Mouse (Mus musculus): ENCODE measurements around the gene Supt5. TPM values are rescaled to one million over a fixed set of nuclear protein-coding genes. Genes with fewer than 3 reads are reported as not detected.
A peak's percentile ranks its signal among the peaks of the same experiment; 100 is the strongest.

The Supt5 gene
- polyA plus RNA-seq, 1 experiment = 8.3 TPM

- Histone ChIP-seq H3K9me3 (ENCODE audit: control insufficient read depth, low read length) (no peaks in the 10 kb centered on the region), H3K4me3 (replicated peaks) (peak overlapping the region; percentile 65), H3K4me1 (ENCODE audit: control insufficient read depth) (peaks cover 96% of the 10 kb centered on the region), H3K36me3 (ENCODE audit: control insufficient read depth) (peaks cover 9% of the 10 kb centered on the region), H3K27me3 (ENCODE audit: control insufficient read depth) (peaks cover 15% of the 10 kb centered on the region)
- TF ChIP-seq TAL1 (IDR thresholded peaks at IDR 0.05; ENCODE audit: low read length) (no peak), GATA1 (IDR thresholded peaks at IDR 0.05; ENCODE audit: low read length) (no peak)
Measured at GRCm38 (mm10) chr7:28376011-28376771, 37.6 kb upstream of the Supt5 start.

DNA sequence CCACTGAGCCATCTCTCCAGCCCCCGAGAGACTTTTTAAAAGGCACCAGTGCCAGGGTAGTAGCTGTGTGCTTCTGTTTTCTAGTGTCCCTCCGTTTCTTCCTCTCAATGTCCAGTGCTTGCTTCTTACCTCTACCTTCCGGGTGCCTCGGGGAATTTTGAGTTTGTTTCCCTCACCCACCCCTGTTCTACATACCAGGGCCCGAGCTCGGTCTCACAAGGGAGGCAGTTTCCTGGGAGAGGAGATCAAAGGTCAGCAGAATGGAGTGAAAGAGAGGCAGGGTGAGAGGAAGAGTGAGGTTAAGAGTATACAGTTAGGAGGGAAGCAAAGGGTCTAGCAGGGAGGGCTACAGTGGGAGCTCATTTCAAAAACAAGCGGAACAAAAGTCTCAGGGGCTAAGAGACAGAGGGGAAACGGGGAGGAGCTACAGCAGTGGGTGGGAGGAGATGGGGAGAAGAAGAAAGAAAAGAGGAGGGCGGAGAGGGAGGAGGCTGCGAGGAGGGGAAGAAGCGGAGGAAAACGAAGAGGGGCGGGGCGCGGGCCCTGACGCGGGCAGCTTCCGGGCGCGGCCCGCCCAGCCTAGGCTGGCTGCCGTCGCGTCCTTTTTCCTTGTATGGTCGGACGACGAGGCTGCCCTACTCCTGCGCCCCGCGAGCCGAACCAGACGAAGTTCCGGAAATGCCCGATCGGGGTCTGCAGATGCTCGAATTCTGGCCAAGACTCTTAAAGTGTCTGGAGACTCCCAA lies 36.8 kb upstream of the Supt5 start:
- Histone ChIP-seq H3K27me3 (ENCODE audit: control insufficient read depth) (peaks cover 23% of the 10 kb centered on the region), H3K4me3 (replicated peaks) (peak overlapping the region; percentile 65), H3K9me3 (ENCODE audit: control insufficient read depth, low read length) (no peaks in the 10 kb centered on the region), H3K4me1 (ENCODE audit: control insufficient read depth) (peaks cover 94% of the 10 kb centered on the region), H3K36me3 (ENCODE audit: control insufficient read depth) (peaks cover 9% of the 10 kb centered on the region)
- no peak for TF ChIP-seq TAL1 (IDR thresholded peaks at IDR 0.05; ENCODE audit: low read length)
- no peak for TF ChIP-seq GATA1 (IDR thresholded peaks at IDR 0.05; ENCODE audit: low read length)

DNA sequence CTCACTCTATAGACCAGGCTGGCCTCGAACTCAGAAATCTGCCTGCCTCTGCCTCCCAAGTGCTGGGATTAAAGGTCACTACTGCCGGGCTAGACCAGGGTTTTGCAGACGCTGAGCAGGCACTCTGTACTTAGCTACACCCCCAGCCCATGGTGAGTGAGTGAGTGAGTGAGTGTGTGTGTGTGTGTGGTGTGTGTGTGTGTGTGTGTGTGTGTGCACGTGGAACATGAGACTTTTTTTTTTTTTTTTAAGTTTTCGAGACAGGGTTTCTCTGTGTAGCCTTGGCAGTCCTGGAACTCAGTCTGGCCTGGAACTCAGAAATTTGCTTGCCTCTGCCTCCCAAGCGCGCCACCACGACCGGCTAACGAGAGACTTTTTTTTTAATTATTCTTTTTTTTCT lies 36.1 kb upstream of the Supt5 start:
- Histone ChIP-seq H3K27me3 (ENCODE audit: control insufficient read depth) (peaks cover 29% of the 10 kb centered on the region), H3K9me3 (ENCODE audit: control insufficient read depth, low read length) (no peaks in the 10 kb centered on the region), H3K4me3 (replicated peaks) (no peak overlapping the region), H3K4me1 (ENCODE audit: control insufficient read depth) (peaks cover 87% of the 10 kb centered on the region), H3K36me3 (ENCODE audit: control insufficient read depth) (peaks cover 12% of the 10 kb centered on the region)
- no peak for TF ChIP-seq GATA1 (IDR thresholded peaks at IDR 0.05; ENCODE audit: low read length)
- no peak for TF ChIP-seq TAL1 (IDR thresholded peaks at IDR 0.05; ENCODE audit: low read length)

DNA sequence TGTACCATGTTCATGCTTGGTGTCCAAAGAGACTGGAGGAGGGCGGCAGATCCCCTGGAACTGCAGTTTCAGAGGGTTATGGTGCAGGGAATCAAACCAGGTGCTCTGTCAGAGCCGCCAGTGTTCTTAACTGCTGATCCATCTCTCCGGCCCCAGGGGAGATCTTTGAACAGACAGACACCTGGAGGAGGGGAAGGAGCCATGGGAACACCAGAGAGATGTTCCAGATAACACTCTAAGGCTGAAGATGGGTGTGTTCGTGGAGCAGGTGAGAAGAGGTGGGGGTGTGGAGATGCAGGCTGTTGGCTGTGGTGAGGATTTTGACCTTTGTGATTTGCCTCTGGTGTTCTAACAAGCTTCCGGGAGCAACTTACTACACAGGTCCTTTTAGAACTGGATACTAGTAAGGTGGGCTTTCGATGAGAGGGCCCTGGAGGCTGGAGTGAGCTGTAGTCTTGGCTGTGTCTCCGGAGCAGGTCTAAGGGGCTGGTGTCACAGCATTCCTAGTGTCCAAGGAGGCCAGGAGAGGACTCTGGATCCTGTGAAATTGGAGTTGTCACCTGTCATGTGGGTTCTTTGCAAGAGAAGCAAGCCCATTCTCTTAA lies 35.4 kb upstream of the Supt5 start:
- Histone ChIP-seq H3K27me3 (ENCODE audit: control insufficient read depth) (peaks cover 29% of the 10 kb centered on the region), H3K4me3 (replicated peaks) (no peak overlapping the region), H3K9me3 (ENCODE audit: control insufficient read depth, low read length) (no peaks in the 10 kb centered on the region), H3K4me1 (ENCODE audit: control insufficient read depth) (peaks cover 81% of the 10 kb centered on the region), H3K36me3 (ENCODE audit: control insufficient read depth) (peaks cover 12% of the 10 kb centered on the region)
- no peak for TF ChIP-seq GATA1 (IDR thresholded peaks at IDR 0.05; ENCODE audit: low read length)
- no peak for TF ChIP-seq TAL1 (IDR thresholded peaks at IDR 0.05; ENCODE audit: low read length)

DNA sequence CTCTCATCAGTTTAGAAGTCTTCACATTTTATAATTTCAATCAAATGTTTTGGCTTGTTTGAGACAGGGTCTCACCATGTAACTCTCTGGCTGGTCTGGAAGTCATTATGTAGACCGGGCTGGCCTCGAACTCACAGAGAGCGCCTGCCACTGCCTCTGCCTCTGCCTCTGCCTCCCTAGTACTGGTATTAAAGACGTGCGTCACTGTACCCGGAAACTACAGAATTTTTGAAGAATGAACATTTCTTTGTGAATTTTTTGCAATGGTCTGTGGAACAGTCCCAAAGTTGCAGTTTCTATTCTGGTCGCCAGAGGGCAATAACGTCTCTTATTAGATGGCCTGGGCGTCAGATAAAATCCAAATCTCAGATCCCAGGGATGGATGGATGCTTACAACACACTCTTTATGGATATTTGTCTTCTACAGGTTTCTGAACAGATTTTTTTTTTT lies 34.6 kb upstream of the Supt5 start:
- Histone ChIP-seq H3K27me3 (ENCODE audit: control insufficient read depth) (peaks cover 29% of the 10 kb centered on the region), H3K9me3 (ENCODE audit: control insufficient read depth, low read length) (no peaks in the 10 kb centered on the region), H3K36me3 (ENCODE audit: control insufficient read depth) (peaks cover 12% of the 10 kb centered on the region), H3K4me1 (ENCODE audit: control insufficient read depth) (peaks cover 72% of the 10 kb centered on the region), H3K4me3 (replicated peaks) (peak overlapping the region; percentile 67)
- peak; percentile 34; the same call in 1 of the 2 replicates for TF ChIP-seq GATA1 (IDR thresholded peaks at IDR 0.05; ENCODE audit: low read length)
- no peak for TF ChIP-seq TAL1 (IDR thresholded peaks at IDR 0.05; ENCODE audit: low read length)

DNA sequence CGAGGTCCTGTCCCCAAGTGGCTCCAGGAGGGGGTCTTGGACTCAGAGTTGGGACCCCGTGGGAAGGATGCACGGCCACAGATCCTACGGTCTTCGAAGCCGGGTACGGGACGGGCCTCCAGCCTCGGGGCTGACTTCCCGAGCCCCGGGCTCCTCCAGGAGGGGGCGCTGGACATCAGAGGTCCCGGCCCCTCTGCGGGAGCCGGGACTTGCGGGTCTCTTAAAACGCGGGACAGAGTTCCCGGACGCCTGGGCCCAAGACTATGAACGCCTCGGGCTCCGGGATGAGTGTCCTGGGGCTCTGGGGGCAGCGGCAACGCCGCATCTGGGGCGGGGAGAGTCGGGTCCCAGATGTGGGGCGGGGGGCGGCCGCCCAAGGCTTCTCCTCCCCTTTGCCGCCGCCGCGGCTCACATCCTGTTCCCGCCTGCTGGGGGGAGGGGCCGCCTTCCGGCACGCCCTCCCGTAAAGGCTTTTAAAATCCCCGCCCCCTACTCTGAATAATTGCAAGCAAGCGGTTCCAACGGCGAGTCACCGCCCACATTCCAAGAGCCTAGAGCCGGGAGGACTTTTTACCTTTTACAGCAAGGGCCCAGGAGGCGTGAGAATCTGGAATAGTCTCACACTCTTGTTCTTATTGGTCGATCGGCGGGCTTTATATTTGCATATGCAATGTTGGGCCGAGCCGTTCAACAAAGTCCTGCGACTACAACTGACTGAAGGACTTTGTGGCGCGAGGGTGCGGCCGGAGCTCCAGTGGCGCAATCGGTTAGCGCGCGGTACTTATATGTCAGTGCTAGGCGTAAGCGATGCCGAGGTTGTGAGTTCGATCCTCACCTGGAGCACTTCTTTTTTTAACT lies 33.9 kb upstream of the Supt5 start, which contains the start of gene Plekhg2:
Gene Plekhg2 (minus strand): TSS at position 349 of the 858 bp plus-strand sequence.
- TF ChIP-seq GATA1 (IDR thresholded peaks at IDR 0.05; ENCODE audit: low read length) (no peak), TAL1 (IDR thresholded peaks at IDR 0.05; ENCODE audit: low read length) (no peak)
- peaks cover 9% of the 10 kb centered on the region for H3K36me3 ChIP-seq (ENCODE audit: control insufficient read depth)
- peaks cover 66% of the 10 kb centered on the region for H3K4me1 ChIP-seq (ENCODE audit: control insufficient read depth)
- peak within 1 kb of the TSS; percentile 67 for H3K4me3 ChIP-seq (replicated peaks)
- no peaks in the 10 kb centered on the region for H3K9me3 ChIP-seq (ENCODE audit: control insufficient read depth, low read length)
- peaks cover 25% of the 10 kb centered on the region for H3K27me3 ChIP-seq (ENCODE audit: control insufficient read depth)

- Histone ChIP-seq H3K27me3 (ENCODE audit: control insufficient read depth) (peaks cover 25% of the 10 kb centered on the region), H3K36me3 (ENCODE audit: control insufficient read depth) (peaks cover 6% of the 10 kb centered on the region; the same call in 1 of the 2 replicates), H3K9me3 (ENCODE audit: control insufficient read depth, low read length) (no peaks in the 10 kb centered on the region), H3K4me1 (ENCODE audit: control insufficient read depth) (peaks cover 58% of the 10 kb centered on the region), H3K4me3 (replicated peaks) (peak overlapping the region; percentile 67)
- TF ChIP-seq TAL1 (IDR thresholded peaks at IDR 0.05; ENCODE audit: low read length) (no peak), GATA1 (IDR thresholded peaks at IDR 0.05; ENCODE audit: low read length) (no peak)
Measured at GRCm38 (mm10) chr7:28371514-28371989, 33.0 kb upstream of the Supt5 start.

- Histone ChIP-seq H3K4me3 (replicated peaks) (peak overlapping the region; percentile 67), H3K27me3 (ENCODE audit: control insufficient read depth) (peaks cover 25% of the 10 kb centered on the region), H3K4me1 (ENCODE audit: control insufficient read depth) (peaks cover 53% of the 10 kb centered on the region), H3K36me3 (ENCODE audit: control insufficient read depth) (peaks cover 6% of the 10 kb centered on the region; the same call in 1 of the 2 replicates), H3K9me3 (ENCODE audit: control insufficient read depth, low read length) (no peaks in the 10 kb centered on the region)
- TF ChIP-seq GATA1 (IDR thresholded peaks at IDR 0.05; ENCODE audit: low read length) = no peak
- no peak for TF ChIP-seq TAL1 (IDR thresholded peaks at IDR 0.05; ENCODE audit: low read length)
Measured at GRCm38 (mm10) chr7:28370977-28371513, 32.5 kb upstream of the Supt5 start.

Measured in erythroblast, embryonic 14.5 days (primary cell).